Mouse (Mus musculus) yolk sac, embryonic 10.5 days (tissue): ENCODE data around the gene Taok1.
A peak's percentile ranks its signal among the peaks of the same experiment; 100 is the strongest.
"Not testable (repeated sequence)": the region's sequence is repeated elsewhere in the genome, so short reads cannot be mapped to it uniquely, and the experiment has no call there.

ENCODE experiments used
- DNase-seq: peaks from one replicate; pipeline ENCODE4 v3.0.0-alpha.2; 2017; ENCODE audit warnings: low spot score

Gene Taok1

DNA sequence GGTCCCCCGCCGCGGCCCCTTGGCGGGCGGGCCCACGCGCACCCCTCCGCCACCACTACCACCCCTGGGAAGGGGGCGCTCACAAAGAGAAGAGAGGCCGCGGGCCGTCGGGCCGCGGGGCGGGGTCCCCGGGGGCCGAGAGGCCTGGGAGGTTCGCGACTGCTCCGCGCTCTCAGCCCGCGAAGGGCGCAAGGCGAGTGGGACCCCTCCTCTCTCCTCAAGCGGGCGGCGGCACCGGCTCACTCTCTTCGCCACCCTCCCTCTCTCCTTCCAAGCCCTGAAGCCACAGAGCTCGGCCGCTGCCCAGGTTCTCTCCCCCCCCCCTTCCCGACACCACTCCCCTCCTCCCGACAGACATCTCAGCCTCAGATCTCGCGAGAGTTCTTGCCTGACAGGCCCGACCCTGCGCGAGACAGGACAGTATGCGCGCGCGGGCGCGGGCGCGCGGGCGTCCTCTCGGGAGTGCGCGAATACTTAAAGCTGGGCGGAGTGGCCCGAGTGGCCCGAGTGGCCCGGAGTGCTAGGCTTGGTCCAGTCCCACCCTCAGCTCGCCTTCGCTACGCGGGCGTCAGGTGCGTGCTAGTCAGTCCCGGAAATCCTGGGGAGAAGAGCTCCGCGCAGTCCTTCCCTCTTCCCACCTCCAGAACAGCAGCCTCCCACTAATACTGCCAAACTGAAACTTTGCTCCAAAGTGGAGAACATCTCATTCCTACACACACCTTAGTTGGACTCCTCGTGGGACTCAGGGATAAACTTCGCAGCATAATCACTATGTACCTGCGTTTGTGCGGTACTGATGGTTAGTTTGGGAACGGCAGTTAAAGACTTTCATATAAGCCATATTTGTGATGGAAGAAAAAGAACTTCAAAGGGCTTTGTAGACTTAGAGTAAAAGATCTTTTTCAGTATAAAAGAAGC is at the start of gene Taok1:
Gene Taok1, minus strand, starts transcription at position 278 of the 918 bp plus-strand sequence.
- DNase-seq = peak; percentile 98

DNA sequence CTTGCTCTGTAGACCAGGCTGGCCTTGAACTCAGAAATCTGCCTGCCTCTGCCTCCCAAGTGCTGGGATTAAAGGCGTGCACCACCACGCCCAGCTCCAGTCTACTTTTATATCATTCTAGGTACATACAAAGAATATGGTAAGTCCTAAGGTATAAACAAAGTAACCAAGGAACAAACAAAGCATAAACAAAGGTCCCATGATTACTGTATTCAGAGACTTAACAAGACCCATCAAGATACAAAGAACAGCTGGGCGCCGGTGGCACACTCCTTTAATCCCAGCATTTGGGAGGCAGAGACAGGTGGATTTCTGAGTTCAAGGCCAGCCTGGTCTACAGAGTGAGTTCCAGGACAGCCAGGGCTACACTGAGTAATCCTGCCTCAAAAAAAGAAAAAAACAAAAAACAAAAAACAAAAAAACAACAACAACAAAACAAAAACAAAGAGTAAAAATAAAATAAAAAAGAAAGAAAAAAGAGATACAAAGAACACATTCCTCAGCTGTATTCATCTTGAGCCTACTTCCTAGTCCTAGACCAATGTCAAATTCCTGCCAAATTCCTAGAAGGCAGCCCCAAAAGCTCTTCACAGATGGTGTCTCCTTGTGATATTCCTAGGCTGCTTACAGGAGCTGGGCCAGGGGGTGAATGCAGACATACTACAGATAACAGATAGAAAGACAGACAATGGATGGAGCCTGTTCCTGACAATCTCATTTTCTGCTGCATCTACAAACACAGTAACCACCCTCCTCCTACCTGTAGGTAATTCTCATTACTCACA is 46.0 kb upstream of the Taok1 start:
- DNase-seq = not testable (repeated sequence)

GRCm38 (mm10) chr11:77652484-77652883 is 44.9 kb upstream of the Taok1 start:
- no peak for DNase-seq

- no peak for DNase-seq
These were observed 41.3 kb upstream of the Taok1 start for GRCm38 (mm10) chr11:77648878-77649277.

- DNase-seq = no peak
These were observed 37.9 kb upstream of the Taok1 start for GRCm38 (mm10) chr11:77645481-77645880.

- no peak for DNase-seq
These were observed 33.8 kb upstream of the Taok1 start for GRCm38 (mm10) chr11:77641390-77641789.

- DNase-seq = peak; percentile 58
These were observed 22.6 kb upstream of the Taok1 start for GRCm38 (mm10) chr11:77630257-77630670.

DNA sequence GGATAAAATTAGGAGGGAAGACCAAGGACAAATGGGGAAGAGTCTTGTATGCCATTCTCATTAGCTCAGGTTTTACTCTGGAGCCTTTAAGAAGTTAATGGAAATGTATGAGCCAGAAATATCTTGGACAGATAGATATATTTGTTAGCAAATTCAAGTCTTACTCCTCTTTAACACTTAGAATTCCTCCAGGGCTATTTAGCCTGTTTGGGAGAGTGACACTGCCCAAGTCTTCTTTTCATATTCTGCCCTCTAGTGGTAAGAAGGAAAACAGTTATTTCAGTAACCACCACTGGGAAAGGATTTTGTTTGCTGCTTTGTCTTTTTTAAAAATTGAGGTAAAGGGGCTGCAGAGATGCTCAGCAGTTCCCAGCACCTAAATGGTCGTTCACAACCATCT is 21.9 kb upstream of the Taok1 start:
- no peak for DNase-seq

DNA sequence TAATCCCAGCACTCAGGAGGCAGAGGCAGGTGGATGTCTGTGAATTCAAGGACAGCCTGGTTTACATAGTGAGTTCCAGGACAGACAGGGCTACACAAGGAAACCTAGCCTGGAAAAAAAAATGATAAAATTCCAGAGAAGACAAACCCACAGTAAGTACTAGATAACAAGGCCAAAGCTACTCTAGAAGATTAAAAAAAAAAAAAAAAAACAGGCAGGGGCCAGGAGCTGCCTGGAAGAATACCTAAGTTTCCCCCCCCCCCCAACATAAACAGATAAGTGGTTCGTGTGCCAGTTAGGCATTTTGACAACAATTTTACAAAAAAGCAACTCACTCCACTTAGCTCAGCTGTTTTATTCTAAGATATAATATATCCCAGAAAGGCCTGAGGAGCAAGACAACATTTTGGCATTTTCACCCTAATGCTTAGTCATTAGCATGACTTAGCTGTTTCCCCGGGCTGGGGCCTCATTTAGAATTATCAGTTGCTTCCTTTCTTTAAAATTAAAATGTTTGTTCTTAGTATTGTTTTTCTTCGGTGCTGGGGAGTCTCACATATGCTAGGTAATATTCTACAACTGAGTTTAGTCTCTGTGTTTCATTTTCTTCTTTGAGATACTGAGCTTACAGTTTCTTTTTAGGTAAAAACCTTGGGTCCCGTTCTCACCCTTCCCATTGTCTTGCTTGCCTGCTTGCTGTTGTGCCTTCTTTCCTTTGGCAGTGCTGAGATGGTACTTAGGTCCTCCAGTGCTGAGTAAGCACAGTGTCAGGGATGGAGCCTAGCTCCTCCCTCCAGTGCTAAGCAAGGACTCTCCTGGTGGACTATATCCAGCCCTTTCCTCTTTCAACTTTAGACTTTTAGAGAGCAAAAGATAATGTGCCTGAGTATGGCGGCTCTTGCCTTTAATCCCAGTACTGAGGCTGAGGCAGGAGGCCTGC is 19.3 kb upstream of the Taok1 start:
- DNase-seq = no peak

GRCm38 (mm10) chr11:77625061-77625855 is 17.6 kb upstream of the Taok1 start:
- DNase-seq = peak; percentile 30

- DNase-seq = no peak
These were observed 16.9 kb upstream of the Taok1 start for GRCm38 (mm10) chr11:77624441-77625060.

DNA sequence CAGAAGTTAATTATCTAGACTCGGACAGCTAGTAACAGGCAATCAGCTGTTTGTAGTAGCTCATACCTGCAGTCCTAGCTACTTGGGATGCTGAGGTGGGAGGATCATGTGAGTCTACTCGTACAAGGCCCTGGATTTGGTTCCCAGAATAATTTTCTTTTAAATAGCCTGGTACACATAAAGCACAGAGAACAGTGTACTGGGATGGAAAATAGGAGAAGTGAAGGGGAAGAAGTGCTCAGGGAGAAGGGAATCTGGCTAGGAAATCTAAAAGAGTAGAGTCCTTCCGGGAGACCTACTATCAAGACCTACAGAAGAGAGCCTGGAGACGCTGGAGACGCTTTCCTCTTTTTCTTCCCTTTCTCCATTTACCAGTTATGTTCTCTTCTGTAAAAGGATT is 16.4 kb upstream of the Taok1 start:
- DNase-seq = no peak

GRCm38 (mm10) chr11:77621902-77622535 is 14.4 kb upstream of the Taok1 start:
- no peak for DNase-seq

- DNase-seq = no peak
These were observed 7.5 kb upstream of the Taok1 start for GRCm38 (mm10) chr11:77615084-77615624.

DNA sequence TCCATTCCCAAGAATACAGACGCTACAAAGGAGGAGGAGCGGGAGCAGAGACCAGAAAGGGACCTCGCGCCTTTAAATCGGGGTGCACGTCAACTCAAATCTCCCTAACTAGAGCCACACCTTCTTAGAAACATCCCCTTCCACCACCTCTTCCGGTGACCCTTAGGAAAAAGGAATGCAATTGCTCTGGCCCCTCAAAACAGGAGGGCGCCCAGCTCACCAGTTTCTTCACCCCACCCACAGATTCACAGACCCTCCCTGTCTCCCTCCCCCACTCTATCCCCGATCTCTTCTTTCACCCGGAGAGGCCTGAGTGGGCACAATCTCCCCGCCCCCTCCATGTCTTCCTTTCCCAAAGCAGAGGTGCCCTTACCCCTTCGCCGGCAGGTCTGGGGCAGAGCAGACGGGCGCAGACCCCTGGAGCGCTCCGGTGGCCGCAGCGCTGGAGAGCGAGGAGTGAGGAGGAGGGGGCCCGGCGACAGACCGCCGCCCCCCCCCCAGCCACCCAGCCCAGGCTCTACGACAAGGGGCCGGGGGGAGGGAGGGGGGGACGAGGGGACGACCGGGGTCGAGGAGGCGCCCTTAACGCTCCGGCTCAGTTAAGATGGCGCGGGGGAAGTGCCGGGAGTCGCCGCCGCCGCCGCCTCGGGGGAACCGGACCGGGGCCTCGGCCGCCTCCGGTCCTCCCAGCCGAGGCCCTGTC is 629 bp downstream of the Taok1 start:
- peak; percentile 70 for DNase-seq

DNA sequence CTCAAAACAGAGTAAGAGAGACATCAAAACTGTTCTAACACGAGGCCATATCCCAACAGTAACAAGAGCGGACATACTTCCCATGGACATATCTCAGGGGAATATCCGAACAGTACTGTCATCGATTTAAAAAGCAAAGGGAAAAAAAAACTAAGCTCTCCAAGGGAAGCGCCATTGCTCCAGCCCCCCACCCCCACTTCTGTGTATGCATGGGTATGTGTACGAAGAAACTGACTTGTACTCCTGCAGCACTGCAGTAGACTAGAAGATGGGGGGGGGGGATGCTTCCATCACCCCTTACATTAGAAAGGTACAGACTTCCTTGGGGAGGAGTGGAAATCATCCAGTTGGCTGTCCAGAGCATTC is 1.2 kb downstream of the Taok1 start:
- no peak for DNase-seq

GRCm38 (mm10) chr11:77597266-77597665 is 10.3 kb downstream of the Taok1 start:
- no peak for DNase-seq

DNA sequence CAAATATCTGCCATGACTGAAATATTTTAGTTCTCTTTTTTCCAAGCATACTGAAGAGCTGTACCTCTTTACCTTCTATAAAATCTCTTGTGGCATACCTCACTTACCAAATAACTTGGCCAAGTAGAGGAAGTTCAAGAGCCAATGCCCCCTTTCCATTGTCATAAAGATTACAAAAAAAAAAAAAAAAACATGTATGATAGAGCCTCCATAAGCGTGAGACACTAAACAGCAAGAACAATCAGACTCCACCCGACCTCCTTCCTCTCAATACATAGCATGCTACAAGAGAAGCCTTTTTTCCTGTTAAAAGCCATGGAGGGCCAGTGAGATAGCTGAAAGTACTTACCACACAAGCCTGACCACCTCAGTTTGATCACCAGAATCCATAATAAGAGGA is 16.2 kb downstream of the Taok1 start:
- DNase-seq = no peak

- no peak for DNase-seq
These were observed 16.8 kb downstream of the Taok1 start for GRCm38 (mm10) chr11:77590801-77591200.
